Mouse (Mus musculus): ENCODE measurements at regions not wholly inside any gene's neighbourhood (a gene's known extent, or its start where the extent isn't known, plus 50 kb on each side); places are given as distances from the start of the nearest gene placed in this dataset.

GRCm38 (mm10) chr14:79929451-79929850, 54.4 kb upstream of the Olfm4 start:
- no peak for DNase-seq

- no peak for DNase-seq
Measured at GRCm38 (mm10) chr14:79927161-79927560, 56.7 kb upstream of the Olfm4 start.

GRCm38 (mm10) chr14:79916960-79917848, 66.7 kb upstream of the Olfm4 start:
- no peak for DNase-seq

GRCm38 (mm10) chr14:79914966-79915365, 68.9 kb upstream of the Olfm4 start:
- no peak for DNase-seq

GRCm38 (mm10) chr14:79913315-79913714, 70.6 kb upstream of the Olfm4 start:
- no peak for DNase-seq

- DNase-seq = peak; percentile 10
Measured at GRCm38 (mm10) chr14:79912610-79913009, 71.3 kb upstream of the Olfm4 start.

- no peak for DNase-seq
Measured at GRCm38 (mm10) chr14:79907761-79908160, 76.1 kb upstream of the Olfm4 start.

- DNase-seq = no peak
Measured at GRCm38 (mm10) chr14:79905574-79905973, 78.3 kb upstream of the Olfm4 start.

- DNase-seq = no peak
Measured at GRCm38 (mm10) chr14:79902355-79902754, 81.5 kb upstream of the Olfm4 start.

GRCm38 (mm10) chr14:79898240-79898639, 85.6 kb upstream of the Olfm4 start:
- no peak for DNase-seq

- DNase-seq = no peak
Measured at GRCm38 (mm10) chr14:79893241-79893640, 90.6 kb upstream of the Olfm4 start.

- DNase-seq = peak; percentile 10
Measured at GRCm38 (mm10) chr14:79890682-79891081, 93.2 kb upstream of the Olfm4 start.

GRCm38 (mm10) chr14:79890280-79890679, 93.6 kb upstream of the Olfm4 start:
- DNase-seq = no peak

- DNase-seq = no peak
Measured at GRCm38 (mm10) chr14:79883487-79883886, 100.4 kb upstream of the Olfm4 start.

- no peak for DNase-seq
Measured at GRCm38 (mm10) chr14:79881726-79882125, 102.2 kb upstream of the Olfm4 start.

GRCm38 (mm10) chr14:79880065-79880755, 103.7 kb upstream of the Olfm4 start:
- no peak for DNase-seq

- no peak for DNase-seq
Measured at GRCm38 (mm10) chr14:79879333-79880035, 104.4 kb upstream of the Olfm4 start.

GRCm38 (mm10) chr14:79878285-79879019, 105.4 kb upstream of the Olfm4 start:
- DNase-seq = no peak

- no peak for DNase-seq
Measured at GRCm38 (mm10) chr14:79873062-79873461, 102.0 kb upstream of the Pcdh8 start.

GRCm38 (mm10) chr14:79872430-79872829, 101.3 kb upstream of the Pcdh8 start:
- DNase-seq = no peak

- no peak for DNase-seq
Measured at GRCm38 (mm10) chr14:79869325-79869724, 98.2 kb upstream of the Pcdh8 start.

- DNase-seq = no peak
Measured at GRCm38 (mm10) chr14:79856245-79856644, 85.1 kb upstream of the Pcdh8 start.

- peak; percentile 22 for DNase-seq
Measured at GRCm38 (mm10) chr14:79854216-79854615, 83.1 kb upstream of the Pcdh8 start.
